Mouse (Mus musculus): ENCODE results near the gene Rph3al. TPM values are rescaled to one million over a fixed set of nuclear protein-coding genes. Genes with fewer than 3 reads are reported as not detected.

The Rph3al gene
- polyA plus RNA-seq, 1 experiment from 2014 or later, result 1.5 TPM

DNA sequence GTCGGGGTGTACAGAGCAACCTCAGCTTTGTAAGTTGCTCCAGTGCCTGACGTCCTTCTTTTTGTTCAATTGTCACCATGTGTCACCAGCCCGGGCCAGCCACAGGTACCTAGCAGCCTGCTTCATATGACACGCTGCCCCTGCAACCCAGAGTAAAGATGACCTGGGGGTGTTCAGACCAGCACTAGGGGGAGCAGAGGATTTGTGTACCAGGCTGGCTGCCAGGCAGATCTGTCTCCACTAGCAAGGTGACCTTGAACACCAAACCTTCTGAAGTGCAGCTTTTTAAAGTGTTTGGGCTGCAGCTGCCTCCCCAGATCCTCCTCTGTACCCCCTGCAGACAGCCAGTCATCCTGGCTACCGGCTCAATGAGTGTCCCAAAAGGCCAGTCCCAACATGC, 9.0 kb upstream of the Rph3al start:
- Histone ChIP-seq H3K4me1 (peaks cover 13% of the 10 kb centered on the region; the same call in 1 of the 2 replicates), H3K27ac (replicated peaks) (no peak overlapping the region), H3K36me3 (no peaks in the 10 kb centered on the region), H3K4me2 (replicated peaks) (no peak overlapping the region), H3K27me3 (no peaks in the 10 kb centered on the region), H3K9me3 (no peaks in the 10 kb centered on the region), H3K9ac (replicated peaks) (no peak overlapping the region), H3K4me3 (no peak overlapping the region)
- ATAC-seq (replicated peaks), result no peak
- WGBS, result 29% methylated on average over 5 of the region's 5 CpGs

DNA sequence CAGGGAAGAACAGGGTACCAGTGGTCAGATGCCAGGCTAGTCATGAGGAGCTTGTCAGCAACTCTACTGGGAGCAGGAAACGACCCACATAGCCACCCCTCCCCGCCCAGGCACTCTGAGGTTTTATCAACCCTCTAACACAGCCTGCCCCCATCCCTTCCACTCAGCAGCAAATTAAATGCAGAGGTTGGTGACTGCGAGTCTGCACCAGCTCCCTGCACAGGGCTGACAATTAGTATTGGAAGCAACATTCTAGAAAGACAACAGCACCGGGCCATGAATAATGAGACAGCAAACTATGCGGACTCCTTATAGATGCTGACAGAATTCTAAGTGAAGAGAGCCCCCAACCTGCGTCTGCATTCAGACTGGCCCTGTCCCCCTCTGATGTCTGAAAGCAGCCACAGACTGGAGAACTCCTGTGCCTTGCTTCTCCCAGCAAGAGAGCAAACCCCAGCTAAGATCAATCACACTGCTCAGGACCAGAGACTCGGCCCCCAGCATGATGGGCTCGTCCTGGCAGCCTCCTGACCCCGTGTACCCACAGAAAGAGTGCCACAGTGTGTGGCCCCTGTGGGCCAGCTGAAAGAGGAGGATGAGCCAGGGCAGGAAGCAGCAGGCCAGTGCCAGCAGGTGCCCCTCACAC, 7.7 kb upstream of the Rph3al start:
- WGBS, result 5% methylated on average over 9 of the region's 9 CpGs
- Histone ChIP-seq H3K36me3 (no peaks in the 10 kb centered on the region), H3K4me2 (replicated peaks) (no peak overlapping the region), H3K9me3 (no peaks in the 10 kb centered on the region), H3K4me1 (peaks cover 13% of the 10 kb centered on the region; the same call in 1 of the 2 replicates), H3K27me3 (no peaks in the 10 kb centered on the region), H3K4me3 (no peak overlapping the region), H3K9ac (replicated peaks) (no peak overlapping the region), H3K27ac (replicated peaks) (no peak overlapping the region)
- ATAC-seq (replicated peaks), result no peak

DNA sequence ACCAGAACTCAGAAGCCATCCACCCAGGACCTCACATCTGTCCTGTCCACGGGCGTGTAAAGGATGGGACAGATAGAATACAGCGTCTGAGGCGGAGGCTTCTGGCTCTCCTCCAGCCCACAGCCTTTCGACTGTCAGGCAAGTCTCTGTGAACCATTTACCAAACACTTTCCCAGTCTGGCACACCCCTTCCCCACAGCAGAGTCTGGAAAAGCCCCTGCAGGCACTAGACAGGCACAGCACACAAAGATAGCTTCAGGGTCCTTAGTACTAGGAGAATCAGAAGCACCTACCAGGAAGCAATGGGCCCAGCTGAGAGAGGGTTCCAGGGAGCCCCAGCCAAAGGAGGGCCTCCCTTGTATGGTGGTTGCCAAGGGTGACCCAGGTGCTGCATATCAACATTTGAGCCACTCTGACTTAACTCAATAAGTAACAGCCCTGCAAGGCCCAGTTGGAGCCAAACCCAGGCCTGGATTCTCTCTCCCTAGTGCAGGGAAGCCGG, 808 bp downstream of the Rph3al start:
- ATAC-seq (replicated peaks), result no peak; the same call in 1 of the 2 replicates
- Histone ChIP-seq H3K36me3 (no peaks in the 10 kb centered on the region), H3K9ac (replicated peaks) (no peak overlapping the region), H3K4me3 (no peak overlapping the region), H3K27ac (replicated peaks) (peak overlapping the region; percentile 47), H3K27me3 (no peaks in the 10 kb centered on the region), H3K4me2 (replicated peaks) (no peak overlapping the region), H3K4me1 (peaks cover 8% of the 10 kb centered on the region), H3K9me3 (no peaks in the 10 kb centered on the region)
- 20% methylated on average over 6 of the region's 6 CpGs for WGBS

DNA sequence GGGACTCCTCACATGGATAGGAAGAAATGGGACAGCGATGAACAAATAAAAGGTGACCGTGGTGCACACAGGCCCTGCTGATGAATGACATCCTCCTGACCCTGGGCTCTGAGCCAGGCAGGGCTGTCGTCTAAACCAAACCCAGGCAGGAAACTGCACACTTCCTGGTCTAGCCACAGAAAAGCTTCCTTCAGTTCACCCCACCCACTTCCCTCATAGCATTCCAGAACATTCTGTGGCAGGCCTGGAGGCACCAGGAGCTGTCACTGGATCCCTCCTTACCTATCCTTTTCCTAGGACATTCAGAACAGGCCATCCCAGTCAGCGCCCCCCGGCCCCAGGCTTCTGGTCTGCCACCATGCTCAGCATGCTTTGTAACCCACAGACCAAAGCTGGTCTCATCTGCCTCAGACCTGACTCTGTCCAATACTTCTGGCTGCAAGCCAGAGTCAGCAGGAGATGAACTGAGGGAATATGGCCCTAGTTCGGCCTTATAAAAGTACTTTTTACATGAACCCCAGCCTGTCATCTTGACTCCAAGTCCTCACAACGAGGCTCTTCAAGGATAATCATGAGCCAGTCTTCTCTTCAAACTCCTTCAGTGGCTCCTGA, 2.3 kb downstream of the Rph3al start:
- ATAC-seq (replicated peaks), result no peak
- no peak overlapping the region; the same call in 1 of the 2 replicates for H3K27ac ChIP-seq (replicated peaks)
- WGBS, result 66% methylated on average over 7 of the region's 7 CpGs
- peaks cover 8% of the 10 kb centered on the region for H3K4me1 ChIP-seq
- no peaks in the 10 kb centered on the region for H3K27me3 ChIP-seq
- H3K36me3 ChIP-seq, result no peaks in the 10 kb centered on the region
- H3K4me3 ChIP-seq, result no peak overlapping the region
- H3K4me2 ChIP-seq (replicated peaks), result no peak overlapping the region
- H3K9me3 ChIP-seq, result no peaks in the 10 kb centered on the region
- H3K9ac ChIP-seq (replicated peaks), result no peak overlapping the region

DNA sequence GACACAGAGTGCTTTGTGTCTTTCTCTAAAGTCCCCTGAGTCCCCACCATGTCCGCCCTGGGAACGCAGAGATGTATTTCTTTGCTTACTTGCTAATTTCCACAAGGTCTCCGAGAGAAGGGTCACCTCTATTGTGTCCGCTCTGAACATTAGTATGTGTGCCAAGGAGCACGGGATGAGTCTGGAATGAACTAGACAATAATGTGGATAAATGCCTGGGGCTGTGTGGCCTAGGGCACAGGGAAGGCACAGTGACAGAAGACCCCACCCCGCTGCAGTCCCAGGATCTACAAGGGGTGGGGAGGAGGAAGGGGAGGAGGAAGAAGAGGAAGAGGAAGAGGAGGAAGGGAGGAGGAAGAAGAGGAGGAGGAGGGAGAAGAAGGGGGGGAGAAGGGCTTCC, 3.8 kb downstream of the Rph3al start:
- WGBS, result 53% methylated on average over 6 of the region's 6 CpGs
- H3K9ac ChIP-seq (replicated peaks), result no peak overlapping the region
- H3K27ac ChIP-seq (replicated peaks), result no peak overlapping the region
- H3K36me3 ChIP-seq, result no peaks in the 10 kb centered on the region
- H3K27me3 ChIP-seq, result no peaks in the 10 kb centered on the region
- H3K4me2 ChIP-seq (replicated peaks), result no peak overlapping the region
- H3K4me1 ChIP-seq, result peaks cover 8% of the 10 kb centered on the region
- no peak for ATAC-seq (replicated peaks)
- no peak overlapping the region for H3K4me3 ChIP-seq
- H3K9me3 ChIP-seq, result no peaks in the 10 kb centered on the region

DNA sequence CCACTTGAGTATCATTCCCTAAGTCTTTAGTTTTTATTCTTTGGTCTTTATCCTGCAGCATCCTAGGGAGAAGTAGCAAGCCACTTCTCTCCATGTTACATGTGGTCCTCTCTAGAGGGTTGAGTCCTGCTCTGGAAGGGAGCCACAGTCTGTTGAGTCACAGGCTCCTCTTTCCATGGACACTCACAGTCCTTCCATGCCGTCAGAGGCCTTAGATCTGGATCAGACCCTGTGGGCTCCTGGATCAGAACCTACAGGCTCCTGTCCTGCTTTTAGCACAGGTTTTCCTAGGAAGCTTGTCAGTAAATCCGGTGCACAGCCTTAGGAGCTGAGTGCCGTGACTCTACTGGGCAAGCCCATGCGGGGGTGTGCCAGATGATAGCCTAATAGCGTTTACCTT, 4.9 kb downstream of the Rph3al start:
- Histone ChIP-seq H3K4me3 (no peak overlapping the region), H3K9ac (replicated peaks) (no peak overlapping the region), H3K9me3 (no peaks in the 10 kb centered on the region), H3K4me1 (peaks cover 8% of the 10 kb centered on the region), H3K4me2 (replicated peaks) (no peak overlapping the region), H3K36me3 (no peaks in the 10 kb centered on the region), H3K27ac (replicated peaks) (no peak overlapping the region), H3K27me3 (no peaks in the 10 kb centered on the region)
- WGBS, result 91% methylated on average over 5 of the region's 5 CpGs
- ATAC-seq (replicated peaks), result no peak

DNA sequence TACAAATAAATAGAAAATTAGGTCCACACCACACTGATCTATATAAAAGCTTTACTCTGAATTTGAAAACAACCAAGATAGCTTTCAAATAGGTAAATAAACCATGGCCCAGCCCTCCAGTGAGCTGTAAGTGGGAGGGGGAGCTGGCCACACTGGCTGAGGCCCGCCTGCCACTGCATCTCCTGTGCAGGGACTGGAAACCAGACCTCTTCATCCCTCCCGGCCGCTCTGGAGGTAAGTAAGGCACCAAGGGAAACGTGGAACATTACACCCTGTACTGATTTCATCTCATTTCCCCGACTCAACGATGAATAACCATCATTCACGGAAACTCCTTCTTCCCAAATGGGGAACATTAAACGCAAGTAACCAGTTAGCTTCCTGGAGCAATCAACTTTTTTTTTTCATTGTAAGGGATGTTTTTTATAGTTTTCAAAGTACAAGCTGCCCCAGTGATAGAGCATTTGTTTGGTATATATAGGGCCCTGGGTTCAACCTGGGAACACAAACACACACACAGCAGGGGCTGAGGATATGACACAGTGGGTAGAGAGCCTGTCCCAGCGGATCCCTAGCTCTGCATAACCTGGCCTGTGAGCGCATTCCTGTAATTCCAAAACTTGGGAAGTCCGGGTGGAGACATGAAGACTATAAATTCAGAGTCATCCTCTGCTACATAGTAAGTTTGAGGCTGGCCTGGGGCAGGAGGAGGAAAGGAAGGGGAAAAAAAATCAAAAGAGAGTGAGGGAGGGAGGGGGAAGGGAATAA, 7.1 kb downstream of the Rph3al start:
- no peaks in the 10 kb centered on the region for H3K9me3 ChIP-seq
- H3K27ac ChIP-seq (replicated peaks), result no peak overlapping the region
- H3K9ac ChIP-seq (replicated peaks), result no peak overlapping the region
- no peak overlapping the region for H3K4me2 ChIP-seq (replicated peaks)
- H3K4me3 ChIP-seq, result no peak overlapping the region
- ATAC-seq (replicated peaks), result no peak
- H3K27me3 ChIP-seq, result no peaks in the 10 kb centered on the region
- peaks cover 4% of the 10 kb centered on the region; the same call in 1 of the 2 replicates for H3K4me1 ChIP-seq
- WGBS, result 61% methylated on average over 11 of the region's 11 CpGs
- H3K36me3 ChIP-seq, result no peaks in the 10 kb centered on the region

DNA sequence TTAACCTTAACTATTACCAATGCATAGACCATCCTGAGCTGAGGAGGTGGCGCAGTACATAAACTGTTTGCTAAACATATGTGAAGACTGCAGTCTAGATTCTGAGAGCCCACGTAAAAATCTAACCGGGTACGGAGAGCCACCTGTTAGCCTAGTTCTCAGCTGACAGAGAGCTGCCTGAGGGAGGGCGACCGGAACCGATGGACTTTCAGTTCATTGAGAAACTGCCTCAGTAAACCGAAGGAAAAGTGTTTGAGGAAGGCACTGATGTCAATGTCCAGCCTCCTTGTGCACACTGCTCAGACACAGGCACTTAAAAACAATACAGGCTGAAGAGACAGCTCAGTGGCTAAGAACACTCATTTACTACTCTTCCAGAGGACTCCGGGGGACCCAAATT, 8.0 kb downstream of the Rph3al start:
- Histone ChIP-seq H3K9ac (replicated peaks) (no peak overlapping the region), H3K36me3 (no peaks in the 10 kb centered on the region), H3K4me2 (replicated peaks) (no peak overlapping the region), H3K27ac (replicated peaks) (no peak overlapping the region), H3K9me3 (no peaks in the 10 kb centered on the region), H3K27me3 (no peaks in the 10 kb centered on the region), H3K4me1 (peaks cover 4% of the 10 kb centered on the region; the same call in 1 of the 2 replicates), H3K4me3 (no peak overlapping the region)
- no peak for ATAC-seq (replicated peaks)
- WGBS, result 81% methylated on average over 9 of the region's 9 CpGs

DNA sequence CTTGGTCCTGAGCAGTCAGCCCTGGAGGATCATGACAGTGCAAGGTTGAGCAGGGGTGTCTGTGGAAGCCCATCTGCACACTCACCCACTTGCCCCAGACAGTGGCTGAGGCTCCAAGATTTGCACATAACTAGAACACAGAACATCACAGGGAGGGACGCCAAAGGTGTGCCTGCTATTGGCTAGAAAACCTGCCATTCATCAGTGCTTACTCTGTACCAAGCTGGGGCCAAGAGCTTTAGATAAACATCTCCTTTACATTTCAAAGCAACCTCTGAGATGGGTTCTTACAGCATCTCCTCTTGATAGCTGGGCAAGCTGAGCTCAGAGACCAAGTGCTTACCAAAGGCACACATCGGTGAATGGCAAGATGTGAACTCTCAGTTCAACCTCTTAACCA, 10.3 kb downstream of the Rph3al start:
- Histone ChIP-seq H3K27ac (replicated peaks) (no peak overlapping the region), H3K9ac (replicated peaks) (no peak overlapping the region), H3K4me2 (replicated peaks) (no peak overlapping the region), H3K36me3 (no peaks in the 10 kb centered on the region), H3K4me1 (peaks cover 4% of the 10 kb centered on the region; the same call in 1 of the 2 replicates), H3K27me3 (no peaks in the 10 kb centered on the region), H3K9me3 (no peaks in the 10 kb centered on the region), H3K4me3 (no peak overlapping the region)
- WGBS, result 77% methylated on average over 2 of the region's 2 CpGs
- no peak for ATAC-seq (replicated peaks)

DNA sequence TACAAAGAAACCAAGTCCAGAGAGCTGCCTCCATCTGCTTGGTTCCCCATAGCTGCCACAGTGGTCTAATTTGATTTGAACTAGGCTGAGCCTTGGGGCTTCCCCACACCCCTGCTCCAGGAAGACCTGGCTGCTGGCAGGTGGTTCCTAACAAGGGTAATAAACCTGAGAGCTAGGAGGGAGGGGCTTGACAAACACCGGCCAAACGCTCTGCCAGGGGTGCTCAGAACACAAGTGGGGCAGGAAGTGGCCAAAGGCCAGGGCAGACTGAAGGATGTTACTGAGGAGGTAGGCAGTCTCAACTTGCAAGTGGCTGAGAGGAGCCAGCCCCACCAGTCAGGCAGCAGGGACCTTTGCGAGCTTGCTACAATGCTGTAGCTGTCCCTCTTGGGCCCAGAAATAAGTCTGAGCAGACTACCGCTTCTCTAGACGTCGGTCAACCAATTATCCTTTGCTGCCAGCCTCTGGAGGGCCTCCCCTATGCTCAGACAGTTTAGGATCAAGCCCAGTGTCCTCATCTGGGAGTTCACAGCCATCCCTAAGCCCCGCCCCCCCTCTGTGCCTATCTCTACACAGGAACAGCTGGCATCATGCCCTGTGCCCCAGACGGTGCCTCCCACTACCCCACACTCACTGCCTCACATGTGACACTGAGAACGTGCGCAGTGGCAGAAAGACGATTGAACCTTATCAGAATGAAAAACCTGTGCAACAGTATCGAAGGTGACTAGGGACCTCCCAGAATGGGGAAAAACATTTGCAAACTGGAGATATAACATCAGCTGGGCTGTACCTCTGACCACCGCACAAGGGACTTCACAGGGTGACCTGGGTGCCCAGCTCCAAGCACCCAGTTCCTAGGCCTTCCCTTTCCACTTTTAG, 11.6 kb downstream of the Rph3al start:
- 61% methylated on average over 13 of the region's 13 CpGs for WGBS
- peaks cover 4% of the 10 kb centered on the region; the same call in 1 of the 2 replicates for H3K4me1 ChIP-seq
- H3K9ac ChIP-seq (replicated peaks), result no peak overlapping the region
- no peaks in the 10 kb centered on the region for H3K9me3 ChIP-seq
- no peak overlapping the region for H3K4me2 ChIP-seq (replicated peaks)
- no peak; the same call in 1 of the 2 replicates for ATAC-seq (replicated peaks)
- no peak overlapping the region for H3K4me3 ChIP-seq
- no peaks in the 10 kb centered on the region for H3K27me3 ChIP-seq
- H3K36me3 ChIP-seq, result no peaks in the 10 kb centered on the region
- no peak overlapping the region for H3K27ac ChIP-seq (replicated peaks)

DNA sequence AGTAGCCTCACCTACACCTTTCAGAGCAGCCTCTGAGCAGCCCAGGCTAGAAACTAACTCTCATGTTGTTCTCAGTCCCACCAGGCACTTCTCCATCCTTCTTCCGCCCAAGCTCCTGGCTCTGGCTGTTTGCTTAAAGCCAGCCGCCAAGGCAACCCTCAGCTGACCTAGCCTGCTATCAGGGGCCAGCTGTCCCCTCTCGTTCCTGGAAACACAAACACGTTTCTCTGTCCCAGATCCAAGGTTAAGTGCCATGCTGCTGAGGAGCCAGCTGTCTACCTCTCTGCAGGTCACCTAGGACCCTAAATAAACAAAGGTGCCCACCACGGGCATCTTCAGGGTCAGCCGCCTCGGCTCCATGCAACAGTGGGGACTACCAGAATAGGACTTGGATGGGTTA, 12.4 kb downstream of the Rph3al start:
- Histone ChIP-seq H3K4me1 (peaks cover 4% of the 10 kb centered on the region; the same call in 1 of the 2 replicates), H3K4me2 (replicated peaks) (no peak overlapping the region), H3K27me3 (no peaks in the 10 kb centered on the region), H3K4me3 (no peak overlapping the region), H3K9me3 (no peaks in the 10 kb centered on the region), H3K9ac (replicated peaks) (no peak overlapping the region), H3K36me3 (no peaks in the 10 kb centered on the region), H3K27ac (replicated peaks) (no peak overlapping the region)
- ATAC-seq (replicated peaks), result no peak
- 72% methylated on average over 7 of the region's 7 CpGs for WGBS
